Mouse (Mus musculus) embryonic facial prominence, embryonic 11.5 days (tissue): ENCODE measurements around the gene Fermt3. TPM values are rescaled to one million over a fixed set of nuclear protein-coding genes. Genes with fewer than 3 reads are reported as not detected.
A peak's percentile ranks its signal among the peaks of the same experiment; 100 is the strongest.

Experiments
- ATAC-seq: fragments of 200-750 bp; cut with Nextera tagmentation; replicated peaks from 2 replicates; pipeline ENCODE4 v1.8.0; 2017; ENCODE audit warnings: low read depth; ENCODE audit not compliant: insufficient number of reproducible peaks, low FRiP score, low TSS enrichment
- DNase-seq: peaks from one replicate; pipeline ENCODE4 v3.0.0-alpha.2; 2015; ENCODE audit warnings: low spot score
- H3K27ac ChIP-seq: fragments of 300-500 bp; sonication (generic); replicated peaks from 2 replicates; pipeline ENCODE4 v1.5.1; 2014; ENCODE audit warnings: mild to moderate bottlenecking, low read depth, low read length, control low read depth
- H3K27me3 ChIP-seq: fragments of 300-500 bp; sonication (generic); 2 replicates; pipeline ENCODE4 v1.6.1; 2014; ENCODE audit warnings: mild to moderate bottlenecking, low read length, moderate library complexity, mixed read lengths; ENCODE audit not compliant: control insufficient read depth, insufficient read depth
- H3K36me3 ChIP-seq: fragments of 300-500 bp; sonication (generic); replicated peaks from 2 replicates; pipeline ENCODE4 v1.6.1; 2014; ENCODE audit warnings: low read depth, mild to moderate bottlenecking, low read length, moderate library complexity, mixed read lengths; ENCODE audit not compliant: control insufficient read depth, insufficient read depth
- H3K4me1 ChIP-seq: fragments of 300-500 bp; sonication (generic); 2 replicates; pipeline ENCODE4 v1.6.1; 2014; ENCODE audit warnings: low read length, mixed read lengths; ENCODE audit not compliant: control insufficient read depth, insufficient read depth
- H3K4me2 ChIP-seq: fragments of 300-500 bp; sonication (generic); 2 replicates; pipeline ENCODE4 v1.6.1; 2014; ENCODE audit warnings: low read depth, mild to moderate bottlenecking, control low read depth, low read length, moderate library complexity
- H3K4me3 ChIP-seq: fragments of 300-500 bp; sonication (generic); 2 replicates; pipeline ENCODE4 v1.5.1; 2014; ENCODE audit warnings: low read depth, low read length, control low read depth
- H3K9ac ChIP-seq: fragments of 300-500 bp; sonication (generic); replicated peaks from 2 replicates; pipeline ENCODE4 v1.6.1; 2014; ENCODE audit warnings: mild to moderate bottlenecking, control low read depth, low read length
- H3K9me3 ChIP-seq: fragments of 300-500 bp; sonication (generic); replicated peaks from 2 replicates; pipeline ENCODE4 v1.6.1; 2016; ENCODE audit warnings: mild to moderate bottlenecking, low read length, inconsistent platforms, mixed read lengths; ENCODE audit not compliant: control insufficient read depth
- WGBS: fragments of 180-500 bp; shearing (Covaris S2); extraction: QIAGEN DNeasy Blood & Tissue Kit; methylation state at CpG from one replicate; pipeline ENCODE4 v1.1.7; 2014; 5-methylcytosine and 5-hydroxymethylcytosine counted together
- polyA plus RNA-seq: library from polyadenylated mRNA; unstranded; fragments of >200 nt; fragmentation: Nextera tagmentation; extraction: Ambion mirVana; gene quantifications from 2 replicates; pipeline ENCODE4 v1.2.1, GENCODE M21; 2014

Gene Fermt3
- polyA plus RNA-seq, 1 experiment from 2014 or later, result 6.6 TPM

- Histone ChIP-seq H3K4me3 (no peak overlapping the region), H3K27me3 (no peaks in the 10 kb centered on the region), H3K4me1 (no peaks in the 10 kb centered on the region), H3K9ac (no peak overlapping the region), H3K4me2 (no peak overlapping the region), H3K9me3 (no peaks in the 10 kb centered on the region), H3K27ac (no peak overlapping the region), H3K36me3 (no peaks in the 10 kb centered on the region)
- 83% methylated on average over 9 of the region's 9 CpGs for WGBS
- DNase-seq (no peak), ATAC-seq (no peak)
Observed at GRCm38 (mm10) chr19:7006892-7007593, 12.2 kb downstream of the Fermt3 start.

- H3K4me1 ChIP-seq, result peaks cover 8% of the 10 kb centered on the region; the same call in 1 of the 2 replicates
- DNase-seq (no peak), ATAC-seq (no peak)
- H3K9ac ChIP-seq, result no peak overlapping the region
- no peaks in the 10 kb centered on the region for H3K9me3 ChIP-seq
- H3K27ac ChIP-seq, result no peak overlapping the region
- no peaks in the 10 kb centered on the region for H3K27me3 ChIP-seq
- no peak overlapping the region for H3K4me3 ChIP-seq
- no peak overlapping the region for H3K4me2 ChIP-seq
- WGBS, result 96% methylated on average over 19 of the region's 19 CpGs
- H3K36me3 ChIP-seq, result peaks cover 3% of the 10 kb centered on the region
Observed at GRCm38 (mm10) chr19:6999360-7000063, 19.8 kb downstream of the Fermt3 start.

- WGBS, result 84% methylated on average over 9 of the region's 9 CpGs
- Histone ChIP-seq H3K9me3 (no peaks in the 10 kb centered on the region), H3K9ac (no peak overlapping the region), H3K36me3 (peaks cover 3% of the 10 kb centered on the region), H3K27ac (no peak overlapping the region), H3K4me3 (no peak overlapping the region), H3K4me1 (peaks cover 12% of the 10 kb centered on the region), H3K27me3 (no peaks in the 10 kb centered on the region), H3K4me2 (no peak overlapping the region)
- no peak for DNase-seq
- no peak for ATAC-seq
Observed at GRCm38 (mm10) chr19:6997721-6998290, 21.5 kb downstream of the Fermt3 start.

GRCm38 (mm10) chr19:6996006-6996405 lies 23.3 kb downstream of the Fermt3 start, which contains the start of the genes Nudt22 and Trpt1:
Nudt22 (minus strand) TSS chr19:6996117.
Trpt1 (plus strand) TSS chr19:6996131.
- Histone ChIP-seq H3K9me3 (no peaks in the 10 kb centered on the region), H3K9ac (peak within 1 kb of the TSS; percentile 66), H3K36me3 (peaks cover 3% of the 10 kb centered on the region), H3K27me3 (no peaks in the 10 kb centered on the region), H3K4me2 (peak within 1 kb of the TSS; percentile 87), H3K4me1 (peaks cover 12% of the 10 kb centered on the region), H3K4me3 (peak within 1 kb of the TSS; percentile 51), H3K27ac (no peak within 1 kb of the TSS; the same call in 1 of the 2 replicates)
- WGBS, result under 1% methylated on average over 24 of the region's 24 CpGs
- ATAC-seq (peak; percentile 88), DNase-seq (peak; percentile 95)

GRCm38 (mm10) chr19:6995255-6995991 lies 23.8 kb downstream of the Fermt3 start:
- Histone ChIP-seq H3K4me1 (peaks cover 12% of the 10 kb centered on the region), H3K27me3 (no peaks in the 10 kb centered on the region), H3K9ac (peak overlapping the region; percentile 50), H3K4me2 (peak overlapping the region; percentile 87), H3K27ac (no peak overlapping the region), H3K36me3 (peaks cover 3% of the 10 kb centered on the region), H3K9me3 (no peaks in the 10 kb centered on the region), H3K4me3 (peak overlapping the region; percentile 51)
- WGBS, result 51% methylated on average over 20 of the region's 21 CpGs
- DNase-seq (no peak), ATAC-seq (peak; percentile 12; the same call in 1 of the 2 replicates)

GRCm38 (mm10) chr19:6994489-6994888 lies 24.8 kb downstream of the Fermt3 start:
- ATAC-seq, result no peak
- H3K36me3 ChIP-seq, result peaks cover 3% of the 10 kb centered on the region
- no peak overlapping the region for H3K27ac ChIP-seq
- H3K27me3 ChIP-seq, result no peaks in the 10 kb centered on the region
- no peak for DNase-seq
- H3K4me2 ChIP-seq, result no peak overlapping the region
- 86% methylated on average over 8 of the region's 8 CpGs for WGBS
- H3K4me1 ChIP-seq, result peaks cover 12% of the 10 kb centered on the region
- H3K9me3 ChIP-seq, result no peaks in the 10 kb centered on the region
- H3K9ac ChIP-seq, result peak overlapping the region; percentile 13
- no peak overlapping the region for H3K4me3 ChIP-seq

GRCm38 (mm10) chr19:6994002-6994401 lies 25.3 kb downstream of the Fermt3 start:
- Histone ChIP-seq H3K9me3 (no peaks in the 10 kb centered on the region), H3K36me3 (peaks cover 1% of the 10 kb centered on the region), H3K27me3 (no peaks in the 10 kb centered on the region), H3K4me2 (no peak overlapping the region), H3K9ac (no peak overlapping the region), H3K4me3 (no peak overlapping the region), H3K4me1 (peaks cover 12% of the 10 kb centered on the region), H3K27ac (no peak overlapping the region)
- no peak for DNase-seq
- WGBS, result 92% methylated on average over 8 of the region's 8 CpGs
- no peak for ATAC-seq
